ENCODE assay signal across 30 mouse cellular contexts in genomic region chr12:54216673-54217072, GRCm38 (mm10).
"Had no signal": no experiment of that assay in that cellular context is flagged by ENCODE, and none has a peak within 500 bp of the region (broad histone marks: within the 10 kb centered on the region; RNA-seq: fewer than 3 reads in every experiment).

No protein-coding gene starts in this region.

- H3K27ac ChIP-seq: heart, embryonic 13.5 days; heart, embryonic 15.5 days; hindbrain, embryonic 10.5 days; hindbrain, embryonic 12.5 days; hindbrain, embryonic 13.5 days; hindbrain, embryonic 14.5 days; hindbrain, embryonic 15.5 days; hindbrain, postnatal 0 days; intestine, embryonic 15.5 days; kidney, embryonic 15.5 days; kidney, postnatal 0 days; layer of hippocampus, adult 2 months; left cerebral cortex, adult 2 months had no signal

- DNase-seq: heart, postnatal 10 days; heart, postnatal 14 days; heart, postnatal 36 days; heart, postnatal 4 days; kidney, adult 11 months; kidney, adult 18-20 months; kidney, adult 2 months; kidney, adult 8-10 months; kidney, adult 9 months; kidney, postnatal 10 days; kidney, postnatal 14 days; kidney, postnatal 25 days; kidney, postnatal 36 days; kidney, postnatal 4 days; layer of hippocampus, adult 9-11 months; layer of hippocampus, postnatal 36 days had no signal

- H3K27me3 ChIP-seq: heart, embryonic 12.5 days; heart, embryonic 15.5 days; hindbrain, embryonic 12.5 days; hindbrain, embryonic 15.5 days; intestine, embryonic 15.5 days had no signal

- H3K9ac ChIP-seq: heart, embryonic 12.5 days; heart, embryonic 13.5 days; heart, embryonic 15.5 days; hindbrain, embryonic 12.5 days; hindbrain, embryonic 13.5 days; hindbrain, embryonic 14.5 days; hindbrain, embryonic 15.5 days; intestine, embryonic 15.5 days; kidney, embryonic 15.5 days had no signal

- H3K36me3 ChIP-seq: heart, embryonic 12.5 days; heart, embryonic 13.5 days; heart, embryonic 15.5 days; hindbrain, embryonic 10.5 days; hindbrain, embryonic 12.5 days; hindbrain, embryonic 13.5 days; hindbrain, embryonic 15.5 days; intestine, embryonic 15.5 days; kidney, embryonic 15.5 days had no signal

- H3K4me1 ChIP-seq: heart, embryonic 13.5 days; heart, embryonic 15.5 days; hindbrain, embryonic 12.5 days; hindbrain, embryonic 13.5 days; hindbrain, embryonic 15.5 days had no signal

- H3K9me3 ChIP-seq: heart, embryonic 12.5 days; heart, embryonic 13.5 days; heart, embryonic 15.5 days; hindbrain, embryonic 10.5 days; hindbrain, embryonic 12.5 days; hindbrain, embryonic 13.5 days; hindbrain, embryonic 15.5 days; intestine, embryonic 15.5 days; kidney, embryonic 15.5 days had no signal

- H3K4me3 ChIP-seq: heart, embryonic 12.5 days; heart, embryonic 13.5 days; heart, embryonic 15.5 days; hindbrain, embryonic 10.5 days; hindbrain, embryonic 12.5 days; hindbrain, embryonic 13.5 days; hindbrain, embryonic 15.5 days; intestine, embryonic 15.5 days; kidney, embryonic 15.5 days; layer of hippocampus, adult 2 months; left cerebral cortex, adult 2 months had no signal
